Mouse (Mus musculus): ENCODE data around the gene Samm50.

GRCm38 (mm10) chr15:84210461-84210860, 18.4 kb downstream of the Samm50 start:
- TF ChIP-seq CTCF (IDR thresholded peaks at IDR 0.05) (no peak), EP300 (IDR thresholded peaks at IDR 0.05) (no peak)
